Mouse (Mus musculus): ENCODE data around the gene Ggta1. TPM values are rescaled to one million over a fixed set of nuclear protein-coding genes. Genes with fewer than 3 reads are reported as not detected.

The Ggta1 gene
- total RNA-seq, 1 experiment: 36.5 TPM

- H3K4me3 ChIP-seq (ENCODE audit: insufficient read depth in 1 of 2, low read depth in 1 of 2, low read length in 2 of 2, poor library complexity in 1 of 2, severe bottlenecking in 1 of 2): no peak overlapping the region
- in situ Hi-C loops (cut with MboI; ENCODE audit: low sequenced_read_pairs in 2 of 2, unreplicated experiment in 2 of 2): no loop called here
- no peaks in the 10 kb centered on the region for H3K9me3 ChIP-seq (ENCODE audit: control insufficient read depth, insufficient read depth, low read depth, low read length)
- no peak overlapping the region for H3K27ac ChIP-seq (ENCODE audit: insufficient read depth, low read depth, low read length, poor library complexity, severe bottlenecking)
- H3K4me1 ChIP-seq (ENCODE audit: control insufficient read depth in 2 of 2, insufficient read depth in 2 of 2, low read length in 2 of 2, poor library complexity in 1 of 2): peaks cover 10 to 21% of the 10 kb centered on the region in 2 experiments
- DNase-seq (ENCODE audit: low read depth, low spot score): no peak
- TF ChIP-seq ZC3H11A (IDR thresholded peaks at IDR 0.05; ENCODE audit: borderline replicate concordance, low read depth, low read length) (no peak), HCFC1 (IDR thresholded peaks at IDR 0.05; ENCODE audit: borderline replicate concordance, insufficient read depth, low read length) (no peak), MAFK (IDR thresholded peaks at IDR 0.05; ENCODE audit: insufficient read depth, low read depth, low read length) (no peak), ZNF384 (IDR thresholded peaks at IDR 0.05; ENCODE audit: low read depth, low read length) (no peak), CHD2 (IDR thresholded peaks at IDR 0.05; ENCODE audit: low read depth, low read length) (no peak)
- H3K9ac ChIP-seq (ENCODE audit: insufficient read depth, low read depth, low read length, poor library complexity, severe bottlenecking): no peak overlapping the region
- H3K36me3 ChIP-seq (ENCODE audit: control insufficient read depth, insufficient read depth, low read length, poor library complexity, severe bottlenecking): no peaks in the 10 kb centered on the region
Observed at GRCm38 (mm10) chr2:35504417-35504776, 41.4 kb upstream of the Ggta1 start.

- Histone ChIP-seq H3K4me1 (ENCODE audit: control insufficient read depth in 2 of 2, insufficient read depth in 2 of 2, low read length in 2 of 2, poor library complexity in 1 of 2) (peaks cover 5 to 18% of the 10 kb centered on the region in 2 experiments), H3K27ac (ENCODE audit: insufficient read depth, low read depth, low read length, poor library complexity, severe bottlenecking) (no peak overlapping the region)
- no peak for DNase-seq (ENCODE audit: low read depth, low spot score)
Observed at GRCm38 (mm10) chr2:35503723-35504416, 40.8 kb upstream of the Ggta1 start.

GRCm38 (mm10) chr2:35503021-35503722 is 40.1 kb upstream of the Ggta1 start:
- TF ChIP-seq ZC3H11A (IDR thresholded peaks at IDR 0.05; ENCODE audit: borderline replicate concordance, low read depth, low read length) (no peak), ZNF384 (IDR thresholded peaks at IDR 0.05; ENCODE audit: low read depth, low read length) (no peak)
- Histone ChIP-seq H3K9ac (ENCODE audit: insufficient read depth, low read depth, low read length, poor library complexity, severe bottlenecking) (no peak overlapping the region), H3K9me3 (ENCODE audit: control insufficient read depth, insufficient read depth, low read depth, low read length) (no peaks in the 10 kb centered on the region), H3K4me3 (ENCODE audit: insufficient read depth in 1 of 2, low read depth in 1 of 2, low read length in 2 of 2, poor library complexity in 1 of 2, severe bottlenecking in 1 of 2) (no peak overlapping the region), H3K27ac (ENCODE audit: insufficient read depth, low read depth, low read length, poor library complexity, severe bottlenecking) (no peak overlapping the region), H3K4me1 (ENCODE audit: control insufficient read depth in 2 of 2, insufficient read depth in 2 of 2, low read length in 2 of 2, poor library complexity in 1 of 2) (peaks cover 2 to 14% of the 10 kb centered on the region in 2 experiments; a peak in 3 of 4 replicates), H3K36me3 (ENCODE audit: control insufficient read depth, insufficient read depth, low read length, poor library complexity, severe bottlenecking) (no peaks in the 10 kb centered on the region)
- no peak for DNase-seq (ENCODE audit: low read depth, low spot score)
- in situ Hi-C loops (cut with MboI; ENCODE audit: low sequenced_read_pairs in 2 of 2, unreplicated experiment in 2 of 2): no loop called here

More at GRCm38 (mm10) chr2:35503723-35504416, 40.8 kb upstream of the Ggta1 start:
- in situ Hi-C loops (cut with MboI; ENCODE audit: low sequenced_read_pairs in 2 of 2, unreplicated experiment in 2 of 2): no loop called here
- no peaks in the 10 kb centered on the region for H3K36me3 ChIP-seq (ENCODE audit: control insufficient read depth, insufficient read depth, low read length, poor library complexity, severe bottlenecking)
- no peaks in the 10 kb centered on the region for H3K9me3 ChIP-seq (ENCODE audit: control insufficient read depth, insufficient read depth, low read depth, low read length)
- no peak overlapping the region for H3K9ac ChIP-seq (ENCODE audit: insufficient read depth, low read depth, low read length, poor library complexity, severe bottlenecking)
- H3K4me3 ChIP-seq (ENCODE audit: insufficient read depth in 1 of 2, low read depth in 1 of 2, low read length in 2 of 2, poor library complexity in 1 of 2, severe bottlenecking in 1 of 2): no peak overlapping the region
- TF ChIP-seq ZNF384 (IDR thresholded peaks at IDR 0.05; ENCODE audit: low read depth, low read length) (no peak), CHD2 (IDR thresholded peaks at IDR 0.05; ENCODE audit: low read depth, low read length) (no peak), ZC3H11A (IDR thresholded peaks at IDR 0.05; ENCODE audit: borderline replicate concordance, low read depth, low read length) (no peak), HCFC1 (IDR thresholded peaks at IDR 0.05; ENCODE audit: borderline replicate concordance, insufficient read depth, low read length) (no peak), MAFK (IDR thresholded peaks at IDR 0.05; ENCODE audit: insufficient read depth, low read depth, low read length) (no peak)

GRCm38 (mm10) chr2:35502561-35502960 is 39.5 kb upstream of the Ggta1 start:
- TF ChIP-seq ZC3H11A (IDR thresholded peaks at IDR 0.05; ENCODE audit: borderline replicate concordance, low read depth, low read length) (no peak), CHD2 (IDR thresholded peaks at IDR 0.05; ENCODE audit: low read depth, low read length) (no peak), HCFC1 (IDR thresholded peaks at IDR 0.05; ENCODE audit: borderline replicate concordance, insufficient read depth, low read length) (no peak), MAFK (IDR thresholded peaks at IDR 0.05; ENCODE audit: insufficient read depth, low read depth, low read length) (no peak), ZNF384 (IDR thresholded peaks at IDR 0.05; ENCODE audit: low read depth, low read length) (no peak)
- no peaks in the 10 kb centered on the region for H3K9me3 ChIP-seq (ENCODE audit: control insufficient read depth, insufficient read depth, low read depth, low read length)
- no peak overlapping the region for H3K9ac ChIP-seq (ENCODE audit: insufficient read depth, low read depth, low read length, poor library complexity, severe bottlenecking)
- no peak overlapping the region for H3K27ac ChIP-seq (ENCODE audit: insufficient read depth, low read depth, low read length, poor library complexity, severe bottlenecking)
- H3K4me1 ChIP-seq (ENCODE audit: control insufficient read depth in 2 of 2, insufficient read depth in 2 of 2, low read length in 2 of 2, poor library complexity in 1 of 2): peaks cover 2 to 14% of the 10 kb centered on the region in 2 experiments; a peak in 3 of 4 replicates
- DNase-seq (ENCODE audit: low read depth, low spot score): no peak
- no peaks in the 10 kb centered on the region for H3K36me3 ChIP-seq (ENCODE audit: control insufficient read depth, insufficient read depth, low read length, poor library complexity, severe bottlenecking)
- no peak overlapping the region for H3K4me3 ChIP-seq (ENCODE audit: insufficient read depth in 1 of 2, low read depth in 1 of 2, low read length in 2 of 2, poor library complexity in 1 of 2, severe bottlenecking in 1 of 2)
- in situ Hi-C loops (cut with MboI; ENCODE audit: low sequenced_read_pairs in 2 of 2, unreplicated experiment in 2 of 2): no loop called here

Data from ES-E14 (cell line).